Mouse (Mus musculus): ENCODE measurements at regions not wholly inside any gene's neighbourhood (a gene's known extent, or its start where the extent isn't known, plus 50 kb on each side); places are given as distances from the start of the nearest gene placed in this dataset.

GRCm38 (mm10) chr6:100013949-100014348 lies 273.3 kb downstream of the Rybp start:
- peak in 1 of 2 experiments; percentile 34 for DNase-seq (ENCODE audit: extremely low spot score in 1 of 2, low spot score in 2 of 2)
- intact Hi-C loops (cut with DNase I): no loop called here

GRCm38 (mm10) chr6:100011520-100012062 lies 275.7 kb downstream of the Rybp start:
- intact Hi-C loops (cut with DNase I): no loop called here
- peak in 1 of 2 experiments; percentile 36 for DNase-seq (ENCODE audit: extremely low spot score in 1 of 2, low spot score in 2 of 2)

GRCm38 (mm10) chr6:100010954-100011481 lies 276.3 kb downstream of the Rybp start:
- no peak for DNase-seq (ENCODE audit: extremely low spot score in 1 of 2, low spot score in 2 of 2)
- intact Hi-C loops (cut with DNase I): no loop called here

GRCm38 (mm10) chr6:99999711-100000365 lies 273.6 kb upstream of the Prok2 start:
- intact Hi-C loops (cut with DNase I): no loop called here
- no peak for DNase-seq (ENCODE audit: extremely low spot score in 1 of 2, low spot score in 2 of 2)

GRCm38 (mm10) chr6:99995970-99996956 lies 270.1 kb upstream of the Prok2 start:
- intact Hi-C loops (cut with DNase I): no loop called here
- DNase-seq (ENCODE audit: extremely low spot score in 1 of 2, low spot score in 2 of 2): no peak

GRCm38 (mm10) chr6:99994026-99994425 lies 267.8 kb upstream of the Prok2 start:
- intact Hi-C loops (cut with DNase I): no loop called here
- DNase-seq (ENCODE audit: extremely low spot score in 1 of 2, low spot score in 2 of 2): peak in 1 of 2 experiments; percentile 57

- peak; percentile 39 to 89 for DNase-seq (ENCODE audit: extremely low spot score in 1 of 2, low spot score in 2 of 2)
- intact Hi-C loops (cut with DNase I): no loop called here
Observed at GRCm38 (mm10) chr6:99991079-99991478, 264.9 kb upstream of the Prok2 start.

GRCm38 (mm10) chr6:99990604-99991003 lies 264.4 kb upstream of the Prok2 start:
- intact Hi-C loops (cut with DNase I): no loop called here
- no peak for DNase-seq (ENCODE audit: extremely low spot score in 1 of 2, low spot score in 2 of 2)

GRCm38 (mm10) chr6:99986449-99986848 lies 260.3 kb upstream of the Prok2 start:
- no peak for DNase-seq (ENCODE audit: extremely low spot score in 1 of 2, low spot score in 2 of 2)
- intact Hi-C loops (cut with DNase I): no loop called here

- intact Hi-C loops (cut with DNase I): no loop called here
- DNase-seq (ENCODE audit: extremely low spot score in 1 of 2, low spot score in 2 of 2): no peak
Observed at GRCm38 (mm10) chr6:99985322-99985721, 259.1 kb upstream of the Prok2 start.

- intact Hi-C loops (cut with DNase I): no loop called here
Observed at GRCm38 (mm10) chr6:99984856-99985224, 258.6 kb upstream of the Prok2 start.

GRCm38 (mm10) chr6:99984057-99984855 lies 258.1 kb upstream of the Prok2 start:
- no peak for DNase-seq (ENCODE audit: extremely low spot score in 1 of 2, low spot score in 2 of 2)
- intact Hi-C loops (cut with DNase I): no loop called here

More at GRCm38 (mm10) chr6:99984856-99985224, 258.6 kb upstream of the Prok2 start:
- no peak for DNase-seq (ENCODE audit: extremely low spot score in 1 of 2, low spot score in 2 of 2)

- no peak for DNase-seq (ENCODE audit: extremely low spot score in 1 of 2, low spot score in 2 of 2)
- intact Hi-C loops (cut with DNase I): no loop called here
Observed at GRCm38 (mm10) chr6:99979614-99980013, 253.4 kb upstream of the Prok2 start.

- intact Hi-C loops (cut with DNase I): no loop called here
- no peak for DNase-seq (ENCODE audit: extremely low spot score in 1 of 2, low spot score in 2 of 2)
Observed at GRCm38 (mm10) chr6:99978164-99978746, 252.1 kb upstream of the Prok2 start.

GRCm38 (mm10) chr6:99976144-99976543 lies 250.0 kb upstream of the Prok2 start:
- intact Hi-C loops (cut with DNase I): no loop called here
- no peak for DNase-seq (ENCODE audit: extremely low spot score in 1 of 2, low spot score in 2 of 2)

GRCm38 (mm10) chr6:99975486-99975885 lies 249.3 kb upstream of the Prok2 start:
- no peak for DNase-seq (ENCODE audit: extremely low spot score in 1 of 2, low spot score in 2 of 2)
- intact Hi-C loops (cut with DNase I): no loop called here

GRCm38 (mm10) chr6:99974464-99974863 lies 248.3 kb upstream of the Prok2 start:
- intact Hi-C loops (cut with DNase I): no loop called here
- no peak for DNase-seq (ENCODE audit: extremely low spot score in 1 of 2, low spot score in 2 of 2)

- intact Hi-C loops (cut with DNase I): no loop called here
- DNase-seq (ENCODE audit: extremely low spot score in 1 of 2, low spot score in 2 of 2): peak; percentile 61 to 71
Observed at GRCm38 (mm10) chr6:99971376-99971775, 245.2 kb upstream of the Prok2 start.
